10 mouse cellular contexts compared by ENCODE assay signal in genomic region chr15:5940945-5941344, GRCm38 (mm10).
"Had no signal": no experiment of that assay in that cellular context is flagged by ENCODE, and none has a peak within 500 bp of the region (broad histone marks: within the 10 kb centered on the region; RNA-seq: fewer than 3 reads in every experiment).

No protein-coding gene starts in this region.

- H3K27me3 ChIP-seq: limb, embryonic 13.5 days had no signal

- H3K27ac ChIP-seq: limb, embryonic 13.5 days; liver, embryonic 14.5 days; stomach, postnatal 0 days had no signal

- DNase-seq: kidney, adult 11 months; kidney, postnatal 36 days; layer of hippocampus, adult 9-11 months; left cerebral cortex, postnatal 4 days; lung, adult 18-20 months; midbrain, embryonic 14.5 days; thymus, postnatal 4 days had no signal

- H3K4me2 ChIP-seq: limb, embryonic 13.5 days had no signal

- H3K9ac ChIP-seq: limb, embryonic 13.5 days; liver, embryonic 14.5 days had no signal

- H3K36me3 ChIP-seq: limb, embryonic 13.5 days had no signal

- H3K9me3 ChIP-seq: limb, embryonic 13.5 days had no signal

- H3K4me1 ChIP-seq: limb, embryonic 13.5 days had no signal

- H3K4me3 ChIP-seq: limb, embryonic 13.5 days had no signal
